Mouse (Mus musculus): ENCODE results near the gene Spata18.

- TF ChIP-seq GATA1 (IDR thresholded peaks at IDR 0.05; ENCODE audit: low read length) (no peak), TAL1 (IDR thresholded peaks at IDR 0.05; ENCODE audit: low read length) (no peak)
These were observed 48.3 kb upstream of the Spata18 start for GRCm38 (mm10) chr5:73602865-73603264.
